Mouse (Mus musculus): Measurements from ENCODE around the gene Lrrc75a. TPM values are rescaled to one million over a fixed set of nuclear protein-coding genes. Genes with fewer than 3 reads are reported as not detected.

Gene Lrrc75a
- total RNA-seq, 2 experiments from 2014 or later: 18.7 to 21.8 TPM

DNA sequence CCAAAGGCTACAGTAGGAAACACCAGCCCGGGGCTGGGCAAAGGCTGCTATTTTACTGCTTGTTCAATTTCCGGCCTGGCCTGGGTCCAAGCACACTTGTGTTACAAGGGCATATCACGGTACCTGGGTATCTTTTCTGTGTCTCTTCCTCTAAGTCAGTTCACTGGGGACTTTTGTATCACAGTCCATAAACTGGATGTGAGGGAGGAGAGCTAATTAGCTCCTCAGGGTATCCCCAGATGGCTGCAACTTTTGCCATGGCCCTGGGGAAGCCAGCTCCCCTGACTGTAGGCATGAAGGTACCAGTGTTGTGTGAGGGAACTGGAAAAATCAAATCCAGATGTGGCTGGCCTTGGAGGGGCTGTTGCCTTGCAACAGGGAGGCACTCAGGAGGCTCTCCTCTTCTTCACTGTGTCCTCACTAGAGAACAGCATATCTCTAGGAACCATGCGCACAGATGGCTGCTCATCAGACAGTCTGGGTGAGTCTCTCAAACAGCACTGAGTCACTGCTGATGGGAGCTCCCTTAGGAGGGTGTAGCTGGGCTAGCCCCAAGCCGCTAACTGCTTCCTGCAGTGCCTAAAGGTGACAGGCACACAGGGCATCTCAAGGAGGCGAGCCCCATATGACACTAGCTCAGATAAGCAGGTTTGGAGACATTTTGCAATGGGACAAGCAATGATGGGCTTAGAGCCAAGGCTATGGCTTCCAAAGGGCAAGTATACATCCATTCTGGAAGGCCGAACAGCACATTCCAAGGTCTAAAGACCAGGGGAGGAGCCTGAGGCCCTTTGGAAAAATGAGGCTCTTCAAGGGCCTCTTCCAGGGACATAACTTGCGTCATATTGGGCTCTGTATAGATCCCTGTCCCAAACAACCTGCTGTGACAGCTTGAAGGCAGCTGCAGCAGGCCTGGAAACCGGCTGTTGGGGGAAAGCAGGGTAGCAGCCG is 23.7 kb downstream of the Lrrc75a start:
- intact Hi-C loops (cut with DNase I): no loop called here
- DNase-seq (ENCODE audit: low spot score in 2 of 2): peak in 1 of 2 experiments; percentile 47

DNA sequence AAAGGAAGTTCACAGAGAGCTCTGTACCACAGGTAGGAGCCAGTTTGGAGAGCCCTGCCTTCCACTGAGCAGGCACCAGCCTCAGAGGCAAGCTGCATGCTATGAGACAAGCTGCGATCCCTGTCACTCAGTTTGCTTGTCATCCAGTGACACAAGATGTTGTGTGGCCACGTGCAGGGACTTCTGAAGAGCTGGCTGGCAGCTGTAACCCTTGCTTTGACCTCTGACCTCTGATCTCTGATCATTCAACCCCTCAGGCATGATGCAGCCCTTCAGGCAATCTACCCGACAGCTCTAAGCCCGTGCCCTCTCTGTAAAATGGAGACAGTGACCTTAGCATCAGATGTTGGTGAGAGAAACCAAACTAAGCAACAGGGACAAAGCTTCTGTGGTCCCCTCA is 25.5 kb downstream of the Lrrc75a start:
- intact Hi-C loops (cut with DNase I): no loop called here
- no peak for DNase-seq (ENCODE audit: low spot score in 2 of 2)

DNA sequence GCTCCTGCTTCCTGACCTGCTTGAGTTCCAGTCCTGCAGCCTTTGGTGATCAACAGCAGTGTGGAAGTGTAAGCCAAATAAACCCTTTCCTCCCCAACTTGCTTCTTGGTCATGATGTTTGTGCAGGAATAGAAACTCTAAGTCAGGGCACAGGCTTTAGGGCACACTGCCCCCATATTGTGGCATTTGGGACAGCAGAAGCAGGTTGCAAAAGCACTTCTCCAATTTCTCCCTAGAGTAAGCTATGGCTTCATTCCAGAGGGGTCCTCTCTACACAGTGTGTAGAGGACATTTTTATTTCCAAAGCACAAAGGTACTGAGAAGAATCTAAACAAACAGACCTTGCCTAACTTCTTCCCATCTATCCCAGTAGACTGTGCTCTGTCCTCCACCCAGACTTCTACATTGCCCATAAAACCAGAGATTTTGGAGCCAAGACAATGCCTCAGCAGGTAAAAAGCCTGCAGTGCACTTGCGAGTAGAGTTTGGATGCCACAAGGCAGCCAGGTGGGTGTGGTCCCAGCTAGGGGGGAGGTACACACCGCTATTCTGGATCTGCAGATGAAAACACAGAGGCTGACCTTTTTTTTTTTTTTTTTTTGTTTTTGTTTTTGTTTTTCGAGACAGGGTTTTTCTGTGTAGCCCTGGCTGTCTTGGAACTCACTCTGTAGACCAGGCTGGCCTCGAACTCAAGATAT is 26.6 kb downstream of the Lrrc75a start:
- intact Hi-C loops (cut with DNase I): no loop called here
- no peak for DNase-seq (ENCODE audit: low spot score in 2 of 2)

DNA sequence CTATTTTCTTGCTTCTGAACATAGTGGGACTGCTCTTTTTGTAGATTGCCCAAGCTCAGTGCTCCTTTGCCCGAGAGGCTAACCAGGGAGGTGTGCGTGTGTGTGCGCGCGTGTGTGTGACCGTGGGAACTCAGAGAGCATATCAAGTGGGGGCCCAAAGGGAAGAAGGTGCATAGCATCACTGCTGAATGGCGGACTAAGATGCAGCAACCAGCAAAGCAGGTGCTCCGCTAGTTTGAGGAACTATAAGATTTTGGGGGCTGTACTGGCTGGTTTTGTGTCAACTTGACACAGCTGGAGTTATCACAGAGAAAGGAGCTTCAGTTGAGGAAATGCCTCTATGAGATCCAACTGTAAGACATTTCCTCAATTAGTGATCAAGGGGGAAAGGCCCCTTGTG is 27.2 kb downstream of the Lrrc75a start:
- DNase-seq (ENCODE audit: low spot score in 2 of 2): no peak
- intact Hi-C loops (cut with DNase I): no loop called here

GRCm38 (mm10) chr11:62615456-62615855 is 32.9 kb downstream of the Lrrc75a start:
- no peak for DNase-seq (ENCODE audit: low spot score in 2 of 2)
- intact Hi-C loops (cut with DNase I): no loop called here

DNA sequence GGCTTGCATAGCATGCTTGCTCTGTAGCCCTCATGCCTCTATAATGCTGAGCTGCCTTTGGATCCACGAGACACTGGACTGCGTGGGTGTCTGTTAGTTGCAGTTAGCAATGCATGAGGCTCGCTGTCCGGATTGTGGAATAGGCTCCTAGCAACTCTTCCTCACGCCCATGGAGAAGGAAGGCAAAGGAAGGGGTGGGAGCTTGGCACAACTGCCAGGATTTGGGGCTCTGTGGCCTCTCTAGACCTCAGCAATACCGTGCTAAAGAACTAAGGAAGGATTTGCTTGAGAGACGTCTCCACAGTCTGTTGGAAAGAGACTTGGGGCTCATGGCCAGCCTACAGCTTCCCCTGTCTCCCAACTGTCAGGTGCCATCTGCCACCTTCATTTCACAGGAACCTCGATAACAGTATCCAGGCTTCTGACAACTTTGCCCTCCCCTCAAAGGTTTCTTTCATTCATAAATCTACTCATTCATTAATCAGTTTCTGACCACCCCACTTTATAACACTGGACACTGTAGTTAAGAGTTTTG is 33.4 kb downstream of the Lrrc75a start:
- no peak for DNase-seq (ENCODE audit: low spot score in 2 of 2)
- intact Hi-C loops (cut with DNase I): no loop called here

DNA sequence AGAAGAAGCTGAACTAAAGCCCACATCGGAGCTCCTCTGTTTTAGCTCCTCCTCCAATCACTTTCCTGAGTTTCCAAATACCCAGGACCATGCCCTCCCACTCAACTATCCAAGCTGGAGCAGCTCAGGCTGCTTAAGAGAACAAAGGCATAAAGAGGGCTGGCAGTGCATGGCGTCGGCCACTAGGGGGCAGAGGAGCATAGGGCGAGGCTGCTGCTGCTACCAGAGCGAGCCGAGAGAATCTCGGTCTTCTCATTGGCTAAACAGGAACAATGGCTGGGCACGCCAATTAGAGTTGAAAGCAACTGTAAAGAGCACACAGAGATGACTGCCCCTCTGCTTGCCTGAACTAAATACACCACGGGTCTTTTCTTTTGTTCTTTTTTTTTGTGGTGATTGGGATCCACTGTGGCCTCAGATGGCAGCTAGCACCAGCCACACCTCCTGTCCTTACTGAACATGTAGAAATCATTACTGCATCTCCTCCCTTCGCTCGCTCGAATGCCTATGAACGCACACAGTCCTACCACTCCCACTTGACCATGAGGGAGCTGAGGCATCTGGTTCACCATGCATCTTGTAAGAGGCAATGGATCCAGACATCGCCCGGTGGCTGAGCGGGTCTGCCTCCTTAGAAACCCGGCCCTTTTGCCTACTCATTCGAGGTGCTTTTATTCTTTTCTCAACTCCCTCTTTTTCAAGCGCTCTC is 34.5 kb downstream of the Lrrc75a start:
- intact Hi-C loops (cut with DNase I): loop anchor here (1.0 kb wide), 2 partner anchors 34 to 61 kb away; partner anchors contain the start of genes Lrrc75a and Mmgt2

DNA sequence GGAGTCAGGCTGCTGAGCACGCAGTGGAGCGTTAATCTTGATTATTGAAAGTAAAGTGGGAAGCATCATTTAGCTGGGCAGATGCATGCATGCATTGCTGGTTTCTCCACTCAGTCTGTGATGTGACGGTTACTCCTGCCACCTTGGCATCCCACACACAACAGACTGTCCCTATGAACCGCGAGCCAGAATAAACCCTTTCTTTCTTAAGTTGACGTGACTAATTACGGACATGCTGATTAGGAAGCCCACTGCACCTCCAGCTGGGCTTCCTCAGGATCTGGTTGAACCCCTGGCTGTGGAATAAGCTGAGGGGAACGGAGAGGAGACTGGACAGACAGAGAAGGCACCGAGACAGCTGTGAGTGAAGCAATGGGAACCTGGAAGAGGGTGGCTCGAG is 35.7 kb downstream of the Lrrc75a start:
- intact Hi-C loops (cut with DNase I): loop anchor here (1.0 kb wide), 2 partner anchors 36 to 63 kb away; partner anchors contain the start of genes Lrrc75a and Mmgt2

More for the DNA sequence above, 34.5 kb downstream of the Lrrc75a start:
- peak; percentile 88 to 92 for DNase-seq (ENCODE audit: low spot score in 2 of 2)

DNA sequence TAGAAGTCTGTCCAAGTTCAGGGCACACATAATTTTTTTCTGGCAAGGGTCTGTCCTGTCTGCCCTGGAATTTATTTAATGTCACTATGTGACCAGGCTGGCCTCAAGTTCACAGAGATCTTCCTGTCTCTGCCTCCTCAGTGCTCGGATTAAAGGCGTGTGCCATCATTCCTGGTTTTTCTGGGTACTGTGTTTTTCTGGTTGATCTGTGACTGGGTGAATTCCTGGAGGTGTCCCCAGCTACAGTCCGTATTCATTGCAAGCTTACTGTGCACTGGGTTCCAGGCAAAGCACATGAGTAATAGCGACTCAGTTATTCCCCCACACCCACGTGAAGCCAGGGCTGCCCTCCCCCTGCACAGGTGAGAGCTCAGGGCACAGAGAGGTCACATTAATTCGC is 38.0 kb downstream of the Lrrc75a start:
- DNase-seq (ENCODE audit: low spot score in 2 of 2): no peak
- intact Hi-C loops (cut with DNase I): no loop called here

More for the DNA sequence above, 35.7 kb downstream of the Lrrc75a start:
- DNase-seq (ENCODE audit: low spot score in 2 of 2): no peak

DNA sequence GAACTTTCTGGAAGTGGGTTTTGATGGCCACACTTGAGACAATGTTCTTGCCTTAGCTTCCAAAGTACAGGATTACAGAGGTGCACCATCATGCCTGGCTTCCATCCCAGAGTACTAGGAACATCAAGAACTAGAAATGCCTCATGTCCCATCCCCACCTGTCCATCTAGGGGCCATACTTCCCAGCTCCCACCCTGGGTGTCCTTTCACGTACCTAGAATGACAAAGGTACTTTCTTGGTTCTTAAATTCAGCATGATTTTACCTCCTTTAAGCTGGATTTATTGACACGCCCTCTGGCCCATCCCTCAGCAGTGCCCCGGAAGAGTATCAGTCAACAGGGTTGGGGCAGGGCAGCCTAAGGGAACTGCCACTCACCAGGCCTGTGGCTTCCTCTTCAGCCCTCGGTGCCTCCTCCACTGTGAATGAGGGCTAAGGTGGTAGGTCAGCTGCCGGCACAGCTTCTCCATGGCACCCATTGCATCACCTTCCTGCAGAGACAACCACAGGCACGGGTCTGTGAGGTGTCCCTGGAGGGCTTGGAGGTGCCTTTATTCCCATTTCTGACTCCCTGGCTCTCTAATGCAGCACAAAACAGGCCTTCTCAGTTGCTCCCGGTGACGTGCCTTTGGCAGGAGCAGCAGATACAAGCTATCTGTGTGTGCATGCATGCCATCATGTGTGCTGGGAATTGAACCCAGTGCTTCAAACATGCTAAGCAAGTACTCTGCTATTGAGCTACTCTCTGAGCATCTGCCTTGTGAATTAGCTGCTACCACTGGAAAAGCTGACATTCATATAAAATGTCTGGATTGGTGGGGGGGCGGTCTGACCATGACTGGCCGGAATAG is 39.3 kb downstream of the Lrrc75a start:
- intact Hi-C loops (cut with DNase I): no loop called here
- no peak for DNase-seq (ENCODE audit: low spot score in 2 of 2)

DNA sequence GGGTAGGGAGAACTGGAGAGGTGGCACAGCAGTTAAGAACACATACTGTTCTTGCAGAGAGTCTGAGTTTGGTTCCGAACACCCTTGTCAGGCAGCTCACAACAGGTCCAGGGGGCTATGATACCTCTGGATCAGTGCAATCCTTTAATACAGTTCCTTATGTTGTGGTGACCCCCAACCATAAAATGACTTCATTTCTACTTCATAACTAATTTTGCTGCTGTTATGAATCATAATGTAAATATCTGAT is 40.4 kb downstream of the Lrrc75a start:
- intact Hi-C loops (cut with DNase I): no loop called here
- no peak for DNase-seq (ENCODE audit: low spot score in 2 of 2)

DNA sequence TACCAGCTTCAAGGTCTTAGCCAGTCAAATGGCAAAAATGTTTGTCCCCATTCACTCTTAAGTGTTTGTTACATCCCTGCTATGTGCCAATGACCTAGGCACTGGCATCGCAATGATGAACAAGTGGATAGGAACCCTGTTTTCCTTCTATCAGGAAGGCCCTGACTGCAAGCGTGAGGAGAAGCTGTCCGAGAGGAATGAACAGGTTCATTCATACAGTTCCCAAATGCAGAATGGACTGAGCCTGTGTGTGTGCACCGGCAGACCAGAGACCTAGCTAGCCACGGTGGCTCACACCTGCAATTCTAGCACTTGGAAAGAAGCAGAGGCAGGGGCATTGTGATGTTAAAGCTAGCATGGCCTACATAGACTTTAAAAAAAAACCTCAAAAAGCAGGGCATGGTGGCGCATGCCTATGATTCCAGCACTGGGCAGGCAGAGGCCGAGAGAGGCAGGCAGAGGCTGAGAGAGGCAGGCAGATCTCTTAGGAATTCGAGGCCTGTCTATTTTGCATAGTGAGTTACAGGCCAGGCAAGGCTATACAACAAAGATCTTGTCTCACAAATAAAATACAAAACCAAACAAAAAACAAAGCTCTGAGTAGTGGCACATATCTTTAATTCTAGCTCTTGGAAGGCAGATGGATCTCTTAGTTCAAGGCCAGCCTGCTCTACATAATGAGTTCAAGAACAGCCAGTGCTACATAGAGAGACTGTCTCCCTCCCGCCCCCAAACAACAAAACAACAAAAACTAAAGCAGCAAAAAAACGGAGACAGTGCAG is 41.0 kb downstream of the Lrrc75a start:
- intact Hi-C loops (cut with DNase I): no loop called here
- DNase-seq (ENCODE audit: low spot score in 2 of 2): no peak

DNA sequence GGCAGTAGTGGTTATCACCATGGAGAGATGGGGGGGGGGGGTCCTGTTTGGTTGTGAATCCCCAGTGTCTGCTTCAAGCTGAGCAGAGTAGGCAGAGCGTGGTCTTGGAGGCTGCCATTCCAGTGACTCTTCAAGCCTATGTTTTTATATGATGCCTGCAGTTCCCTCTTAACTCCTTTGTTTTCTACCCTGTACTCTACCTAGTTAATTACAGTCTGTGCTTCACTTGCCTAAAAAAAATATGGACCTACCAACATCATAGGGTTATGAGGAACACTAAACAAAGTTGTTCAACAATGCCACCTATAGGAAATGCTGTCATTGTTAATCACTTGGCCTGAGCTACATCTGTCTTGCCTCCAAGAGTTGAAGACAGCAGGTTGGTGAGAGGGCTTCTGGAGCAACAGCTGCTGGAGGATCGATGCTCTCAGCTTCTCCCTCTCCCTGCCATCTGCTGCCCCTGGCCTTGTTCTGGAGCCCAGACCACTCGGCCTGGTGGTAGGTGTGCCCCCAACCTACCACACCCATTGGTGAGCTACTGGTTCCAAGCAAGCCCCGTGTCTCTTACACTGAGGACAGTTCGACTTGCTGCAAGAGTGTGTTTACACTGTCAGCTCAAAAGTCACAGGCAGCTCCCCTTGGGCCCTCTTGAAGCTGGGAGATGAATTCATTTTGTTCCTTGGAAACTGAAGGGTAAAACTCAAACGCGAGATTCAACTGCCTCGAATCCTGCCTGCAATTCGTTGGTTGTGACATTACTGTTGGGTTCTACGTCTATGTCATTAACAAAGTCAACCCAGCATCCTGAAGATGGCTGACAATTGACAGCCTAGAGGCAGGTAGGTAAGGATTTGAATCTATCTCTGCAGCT is 41.8 kb downstream of the Lrrc75a start:
- intact Hi-C loops (cut with DNase I): no loop called here
- DNase-seq (ENCODE audit: low spot score in 2 of 2): no peak

DNA sequence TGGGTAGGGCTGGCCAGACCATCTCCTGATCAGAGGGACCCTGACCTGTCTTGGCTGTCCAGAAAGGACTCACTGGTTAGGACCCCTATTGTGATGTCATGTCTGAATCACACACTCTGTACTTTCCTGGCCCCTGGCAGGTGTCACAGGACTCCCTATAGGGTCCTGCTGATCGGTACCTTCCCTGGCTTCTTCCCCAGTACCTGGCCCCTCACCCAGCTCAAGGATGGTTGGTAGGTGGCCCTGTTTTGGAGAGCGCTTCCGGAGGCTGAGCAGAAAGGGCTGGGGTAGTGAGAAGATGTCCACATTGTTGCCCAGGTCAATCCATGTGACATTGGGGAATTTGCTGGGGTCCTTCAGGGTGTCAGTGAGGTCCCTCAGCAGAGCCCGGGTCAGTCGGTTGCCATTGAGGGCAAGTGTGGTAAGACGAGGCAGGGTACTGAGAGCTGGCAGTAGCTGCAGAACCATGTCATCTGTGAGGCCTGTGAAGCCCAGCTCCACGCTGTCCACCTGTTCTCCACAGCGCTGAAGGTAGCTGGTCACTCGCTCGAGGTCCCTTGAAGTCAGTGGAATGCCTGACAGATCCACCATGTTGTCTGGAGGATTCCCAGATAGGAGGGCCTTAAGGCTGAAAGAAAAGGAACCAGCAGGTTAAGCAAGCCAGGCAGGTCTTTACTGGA is 42.6 kb downstream of the Lrrc75a start:
- intact Hi-C loops (cut with DNase I): no loop called here
- DNase-seq (ENCODE audit: low spot score in 2 of 2): no peak

- intact Hi-C loops (cut with DNase I): no loop called here
- DNase-seq (ENCODE audit: low spot score in 2 of 2): no peak
Measured at GRCm38 (mm10) chr11:62604886-62605618, 43.3 kb downstream of the Lrrc75a start.

GRCm38 (mm10) chr11:62604123-62604706 is 44.1 kb downstream of the Lrrc75a start:
- intact Hi-C loops (cut with DNase I): no loop called here
- DNase-seq (ENCODE audit: low spot score in 2 of 2): no peak
